Mouse (Mus musculus) myocyte (in vitro differentiated cells): Measurements from ENCODE around the gene Ciart.

Experiments
- CEBPB ChIP-seq: IDR thresholded peaks from 2 replicates; pipeline ENCODE4 v1.6.1; 2011; ENCODE audit warnings: mild to moderate bottlenecking, moderate library complexity; ENCODE audit not compliant: poor library complexity, insufficient read depth, severe bottlenecking
- E2F4 ChIP-seq: IDR thresholded peaks from one replicate; pipeline ENCODE4 v1.6.1; 2011; ENCODE audit warnings: mild to moderate bottlenecking, control low read depth, moderate library complexity; ENCODE audit not compliant: insufficient read depth
- MYOG ChIP-seq, 3 experiments: IDR thresholded peaks; one replicate each; pipeline ENCODE4 v1.6.1; 2011; ENCODE audit warnings: control low read depth in 2 of 3, low read depth in 2 of 3, mild to moderate bottlenecking in 2 of 3; ENCODE audit not compliant: insufficient read length in 2 of 3, control insufficient read depth in 1 of 3, insufficient read depth in 1 of 3
- POLR2A ChIP-seq: IDR thresholded peaks from one replicate; pipeline ENCODE4 v1.6.1; 2011; ENCODE audit warnings: low read depth, mild to moderate bottlenecking, control low read depth, moderate library complexity; ENCODE audit not compliant: insufficient read length
- POLR2AphosphoS2 ChIP-seq: IDR thresholded peaks from one replicate; pipeline ENCODE4 v1.6.1; 2011; ENCODE audit warnings: low read depth, control low read depth; ENCODE audit not compliant: insufficient read length

- TF ChIP-seq POLR2A: no peak
- no peak for TF ChIP-seq POLR2AphosphoS2
- TF ChIP-seq MYOG (IDR thresholded peaks at IDR 0.05; ENCODE audit: control insufficient read depth in 1 of 3, insufficient read depth in 1 of 3, insufficient read length in 2 of 3, low read depth in 2 of 3): no peak
- no peak for TF ChIP-seq CEBPB
- no peak for TF ChIP-seq E2F4
Measured at GRCm38 (mm10) chr3:95863578-95863977, 18.5 kb downstream of the Ciart start.
